ENCODE assay signal across 10 mouse cellular contexts in the genomic region with DNA sequence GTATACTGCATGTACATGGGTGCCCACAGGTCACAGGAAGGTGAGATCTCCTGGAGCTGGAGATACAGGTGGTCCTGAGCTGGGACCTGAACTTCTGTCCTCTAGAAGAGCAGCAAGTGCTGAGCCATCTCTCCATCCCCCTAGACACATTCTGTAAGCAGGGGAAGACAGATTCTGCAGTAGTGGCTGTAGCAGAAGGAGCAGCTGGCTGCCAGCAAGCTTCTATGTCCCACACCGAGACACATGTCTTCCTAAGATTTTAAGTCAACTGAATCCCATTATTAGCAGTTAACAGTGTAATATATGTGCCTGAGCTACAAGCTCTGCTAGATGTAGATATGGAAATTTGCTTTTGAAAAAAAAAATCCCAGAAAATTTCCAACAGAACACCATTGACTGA.
"Had no signal": no experiment of that assay in that cellular context is flagged by ENCODE, and none has a peak within 500 bp of the region (broad histone marks: within the 10 kb centered on the region; RNA-seq: fewer than 3 reads in every experiment).

No protein-coding gene starts in this region.

- H3K27me3 ChIP-seq: limb, embryonic 15.5 days; neural tube, embryonic 13.5 days; stomach, embryonic 15.5 days had no signal

- H3K4me2 ChIP-seq: limb, embryonic 15.5 days; midbrain, embryonic 12.5 days; neural tube, embryonic 13.5 days; stomach, embryonic 15.5 days had no signal

- DNase-seq: kidney, postnatal 14 days; lung, adult 18-20 months; right cerebral cortex, postnatal 14 days; thymus, adult 2 months; thymus, postnatal 25 days had no signal

- ATAC-seq: midbrain, embryonic 16.5 days had no signal

- H3K4me3 ChIP-seq: limb, embryonic 15.5 days; midbrain, embryonic 12.5 days; neural tube, embryonic 13.5 days; stomach, embryonic 15.5 days had no signal

- H3K9me3 ChIP-seq: limb, embryonic 15.5 days; midbrain, embryonic 12.5 days; neural tube, embryonic 13.5 days; stomach, embryonic 15.5 days had no signal

- H3K27ac ChIP-seq: limb, embryonic 15.5 days; midbrain, embryonic 12.5 days; neural tube, embryonic 13.5 days; stomach, embryonic 15.5 days had no signal

- H3K36me3 ChIP-seq: limb, embryonic 15.5 days; midbrain, embryonic 12.5 days; neural tube, embryonic 13.5 days; stomach, embryonic 15.5 days had no signal

- H3K9ac ChIP-seq: limb, embryonic 15.5 days; midbrain, embryonic 12.5 days; neural tube, embryonic 13.5 days; stomach, embryonic 15.5 days had no signal
